Mouse (Mus musculus) embryonic fibroblast, embryonic 13.5 days (primary cell): ENCODE data around the gene Spats1. TPM values are rescaled to one million over a fixed set of nuclear protein-coding genes. Genes with fewer than 3 reads are reported as not detected.

Experiments used
- H3K27ac ChIP-seq: 2 replicates; pipeline ENCODE4 v1.5.1; 2012; ENCODE audit warnings: low read length, control low read depth, inconsistent platforms; ENCODE audit not compliant: insufficient read depth
- H3K4me1 ChIP-seq: 2 replicates; pipeline ENCODE4 v1.6.1; 2011; ENCODE audit warnings: low read length; ENCODE audit not compliant: control insufficient read depth, insufficient read depth
- H3K4me3 ChIP-seq: 2 replicates; pipeline ENCODE4 v1.5.1; 2011; ENCODE audit warnings: mild to moderate bottlenecking, control low read depth, low read length; ENCODE audit not compliant: insufficient read depth
- CTCF ChIP-seq: IDR thresholded peaks from 2 replicates; pipeline ENCODE4 v1.5.1; 2011; ENCODE audit warnings: mild to moderate bottlenecking, control low read depth, low read length, moderate library complexity, borderline replicate concordance; ENCODE audit not compliant: insufficient read depth
- POLR2A ChIP-seq: IDR thresholded peaks from 2 replicates; pipeline ENCODE4 v1.6.1; 2011; ENCODE audit warnings: low read depth, mild to moderate bottlenecking, control low read depth, low read length, moderate library complexity
- polyA plus RNA-seq: library from polyadenylated mRNA; stranded (reverse); fragments of >200 nt; gene quantifications from 2 replicates; pipeline ENCODE4 v1.2.4, GENCODE M21; 2011; ENCODE audit warnings: low read depth; ENCODE audit not compliant: missing spikeins, insufficient read length

Gene Spats1
- polyA plus RNA-seq, 1 experiment, result 0.58 TPM

- TF ChIP-seq POLR2A, result no peak
- TF ChIP-seq CTCF, result no peak
- no peak overlapping the region for H3K27ac ChIP-seq
- H3K4me3 ChIP-seq, result no peak overlapping the region
- no peaks in the 10 kb centered on the region for H3K4me1 ChIP-seq
These were observed 40.0 kb upstream of the Spats1 start for GRCm38 (mm10) chr17:45515204-45515726.

- Histone ChIP-seq H3K4me3 (no peak overlapping the region), H3K4me1 (no peaks in the 10 kb centered on the region), H3K27ac (no peak overlapping the region)
- no peak for TF ChIP-seq POLR2A
- TF ChIP-seq CTCF, result no peak
These were observed 36.5 kb upstream of the Spats1 start for GRCm38 (mm10) chr17:45511757-45512156.

GRCm38 (mm10) chr17:45510871-45511270 lies 35.7 kb upstream of the Spats1 start:
- Histone ChIP-seq H3K4me1 (no peaks in the 10 kb centered on the region), H3K4me3 (no peak overlapping the region), H3K27ac (no peak overlapping the region)
- no peak for TF ChIP-seq CTCF
- no peak for TF ChIP-seq POLR2A

- Histone ChIP-seq H3K4me3 (peak within 1 kb of the TSS; percentile 64), H3K4me1 (peaks cover 3% of the 10 kb centered on the region; the same call in 1 of the 2 replicates), H3K27ac (0 out of 2 replicates have a peak within 1 kb of the TSS, but pooled peaks have one; percentile 16)
- TF ChIP-seq POLR2A, result peak; percentile 77
- TF ChIP-seq CTCF, result peak; percentile 60
These were observed 31.5 kb upstream of the Spats1 start, which contains the start of gene Aars2 for GRCm38 (mm10) chr17:45506700-45507189. Gene Aars2, plus strand, starts transcription at chr17:45506841.

GRCm38 (mm10) chr17:45505941-45506465 lies 30.8 kb upstream of the Spats1 start:
- Histone ChIP-seq H3K4me3 (no peak overlapping the region), H3K4me1 (peaks cover 3% of the 10 kb centered on the region; the same call in 1 of the 2 replicates), H3K27ac (no peak overlapping the region)
- TF ChIP-seq CTCF, result no peak
- TF ChIP-seq POLR2A, result no peak

GRCm38 (mm10) chr17:45503301-45503973 lies 28.2 kb upstream of the Spats1 start:
- Histone ChIP-seq H3K27ac (no peak overlapping the region), H3K4me3 (no peak overlapping the region), H3K4me1 (peaks cover 3% of the 10 kb centered on the region; the same call in 1 of the 2 replicates)
- TF ChIP-seq POLR2A (no peak), CTCF (no peak)

GRCm38 (mm10) chr17:45502324-45502723 lies 27.1 kb upstream of the Spats1 start:
- TF ChIP-seq CTCF (no peak), POLR2A (no peak)

GRCm38 (mm10) chr17:45500981-45501380 lies 25.8 kb upstream of the Spats1 start:
- H3K27ac ChIP-seq, result no peak overlapping the region
- H3K4me3 ChIP-seq, result no peak overlapping the region
- peaks cover 3% of the 10 kb centered on the region; the same call in 1 of the 2 replicates for H3K4me1 ChIP-seq
- TF ChIP-seq CTCF (no peak), POLR2A (no peak)

More at GRCm38 (mm10) chr17:45502324-45502723, 27.1 kb upstream of the Spats1 start:
- Histone ChIP-seq H3K4me3 (no peak overlapping the region), H3K4me1 (peaks cover 3% of the 10 kb centered on the region; the same call in 1 of the 2 replicates), H3K27ac (no peak overlapping the region)

- TF ChIP-seq POLR2A, result no peak
- no peak for TF ChIP-seq CTCF
These were observed 24.3 kb upstream of the Spats1 start for GRCm38 (mm10) chr17:45499516-45499915.

GRCm38 (mm10) chr17:45498397-45498796 lies 23.2 kb upstream of the Spats1 start:
- H3K4me1 ChIP-seq, result peaks cover under 1% of the 10 kb centered on the region; the same call in 1 of the 2 replicates
- no peak overlapping the region for H3K4me3 ChIP-seq
- no peak overlapping the region for H3K27ac ChIP-seq
- TF ChIP-seq POLR2A (no peak), CTCF (no peak)

More at GRCm38 (mm10) chr17:45499516-45499915, 24.3 kb upstream of the Spats1 start:
- Histone ChIP-seq H3K4me3 (no peak overlapping the region), H3K27ac (no peak overlapping the region), H3K4me1 (peaks cover 3% of the 10 kb centered on the region; the same call in 1 of the 2 replicates)
